Mouse (Mus musculus) hindbrain, postnatal 0 days (tissue): ENCODE measurements at regions not wholly inside any gene's neighbourhood (a gene's known extent, or its start where the extent isn't known, plus 50 kb on each side); places are given as distances from the start of the nearest gene placed in this dataset.
A peak's percentile ranks its signal among the peaks of the same experiment; 100 is the strongest.

Source experiments
- ATAC-seq: fragments of 200-750 bp; cut with Nextera tagmentation; 2 replicates; pipeline ENCODE4 v1.8.0; 2017; ENCODE audit warnings: mild to moderate bottlenecking, moderate TSS enrichment, moderate library complexity
- DNase-seq: peaks from one replicate; pipeline ENCODE4 v3.0.0-alpha.2; 2015; ENCODE audit warnings: low spot score
- H3K27ac ChIP-seq: fragments of 300-500 bp; sonication (generic); 2 replicates; pipeline ENCODE4 v1.5.1; 2014; ENCODE audit warnings: mild to moderate bottlenecking
- H3K27me3 ChIP-seq: fragments of 300-500 bp; sonication (generic); 2 replicates; pipeline ENCODE4 v1.6.1; 2014; ENCODE audit warnings: low read length, mixed read lengths; ENCODE audit not compliant: insufficient read depth
- H3K36me3 ChIP-seq: fragments of 300-500 bp; sonication (generic); 2 replicates; pipeline ENCODE4 v1.6.1; 2014; ENCODE audit warnings: low read length, mixed read lengths; ENCODE audit not compliant: insufficient read depth
- H3K4me1 ChIP-seq: fragments of 300-500 bp; sonication (generic); 2 replicates; pipeline ENCODE4 v1.6.1; 2014; ENCODE audit warnings: antibody characterized with exemption, low read length, mixed read lengths; ENCODE audit not compliant: insufficient read depth
- H3K4me2 ChIP-seq: fragments of 300-500 bp; sonication (generic); 2 replicates; pipeline ENCODE4 v1.6.1; 2014; ENCODE audit warnings: low read depth, mild to moderate bottlenecking, low read length, moderate library complexity, mixed read lengths
- H3K4me3 ChIP-seq: fragments of 300-500 bp; sonication (generic); 2 replicates; pipeline ENCODE4 v1.5.1; 2014; ENCODE audit warnings: low read length
- H3K9ac ChIP-seq: fragments of 300-500 bp; sonication (generic); replicated peaks from 2 replicates; pipeline ENCODE4 v1.6.1; 2014; ENCODE audit warnings: mild to moderate bottlenecking, low read length, moderate library complexity, mixed read lengths
- H3K9me3 ChIP-seq: fragments of 300-500 bp; sonication (generic); 2 replicates; pipeline ENCODE4 v1.6.1; 2016; ENCODE audit warnings: low read length, mixed read lengths
- CTCF ChIP-seq: IDR thresholded peaks from 2 replicates; pipeline ENCODE4 v1.5.1; 2016; ENCODE audit warnings: antibody characterized with exemption, control low read depth, low read depth
- WGBS: fragments of 180-500 bp; shearing (Covaris S2); extraction: QIAGEN DNeasy Blood & Tissue Kit; methylation state at CpG from one replicate; pipeline ENCODE4 v1.1.7; 2014; 5-methylcytosine and 5-hydroxymethylcytosine counted together

DNA sequence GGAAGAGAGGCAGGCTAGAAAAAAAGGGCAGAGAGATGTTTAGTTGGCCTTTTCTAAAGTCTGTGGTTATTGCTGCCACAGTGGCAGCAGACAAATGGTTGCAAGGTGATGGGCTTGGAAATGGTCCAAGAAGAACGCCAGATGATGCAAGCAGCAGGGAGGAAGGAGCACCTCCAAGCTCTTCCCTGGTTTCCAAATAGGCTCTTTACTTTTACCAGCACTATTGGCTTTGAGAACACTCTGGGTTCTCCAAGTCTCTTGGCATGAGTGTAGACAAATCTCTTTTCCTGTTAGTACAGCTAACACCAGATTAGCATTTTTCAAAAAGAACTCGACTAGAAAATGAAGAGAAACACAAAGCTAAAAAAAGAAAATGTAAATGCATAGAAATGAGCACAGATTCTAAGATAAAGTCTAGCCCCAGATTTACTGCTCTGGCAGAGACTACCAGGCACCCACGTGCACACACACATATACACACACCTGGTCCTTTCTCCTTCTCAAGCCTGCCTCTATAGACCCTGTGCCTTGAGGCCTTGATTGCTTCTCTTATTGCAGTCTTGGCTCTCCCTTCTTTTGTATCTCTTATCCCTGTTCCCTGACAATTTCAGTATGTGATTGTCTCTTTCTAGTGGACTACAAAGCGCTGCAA is 127.7 kb upstream of the Frmpd3 start:
- TF ChIP-seq CTCF = no peak
- Histone ChIP-seq H3K9ac (no peak overlapping the region), H3K4me2 (no peak overlapping the region), H3K36me3 (no peaks in the 10 kb centered on the region), H3K4me3 (no peak overlapping the region), H3K27ac (no peak overlapping the region), H3K4me1 (no peaks in the 10 kb centered on the region), H3K9me3 (no peaks in the 10 kb centered on the region), H3K27me3 (0 out of 2 replicates have a peak, but pooled peaks cover 4% of the 10 kb centered on the region)
- WGBS = 41% methylated on average over 4 of the region's 4 CpGs
- DNase-seq (peak; percentile 32), ATAC-seq (no peak)

DNA sequence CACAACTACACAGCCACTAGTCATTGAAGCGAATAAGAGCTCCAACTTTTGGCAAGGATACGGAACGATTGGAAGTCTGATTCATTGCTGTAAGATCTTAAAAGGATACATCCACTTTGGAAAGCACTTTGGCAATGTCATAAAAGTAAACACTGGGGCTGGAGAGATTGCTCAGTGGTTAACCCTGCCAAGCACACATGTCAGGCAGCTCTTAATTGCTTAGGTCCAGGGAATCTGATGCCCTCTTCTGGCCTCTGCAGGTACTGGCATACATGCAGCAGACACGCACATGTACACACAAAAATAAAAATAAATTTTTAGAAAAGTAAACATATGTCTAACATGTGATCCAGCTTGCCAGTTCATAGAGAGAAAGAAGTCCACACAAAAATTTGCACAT is 86.3 kb upstream of the Frmpd3 start:
- no peaks in the 10 kb centered on the region for H3K36me3 ChIP-seq
- no peaks in the 10 kb centered on the region for H3K9me3 ChIP-seq
- ATAC-seq (no peak), DNase-seq (no peak)
- WGBS = 78% methylated on average over 4 of the region's 4 CpGs
- peak; percentile 42 for TF ChIP-seq CTCF
- no peak overlapping the region for H3K27ac ChIP-seq
- no peak overlapping the region for H3K9ac ChIP-seq
- no peak overlapping the region for H3K4me3 ChIP-seq
- no peak overlapping the region for H3K4me2 ChIP-seq
- no peaks in the 10 kb centered on the region; the same call in 1 of the 2 replicates for H3K27me3 ChIP-seq
- H3K4me1 ChIP-seq = no peaks in the 10 kb centered on the region

GRCm38 (mm10) chrX:140269742-140270457 is 72.2 kb upstream of the Frmpd3 start:
- Histone ChIP-seq H3K4me2 (no peak overlapping the region), H3K4me3 (no peak overlapping the region), H3K27me3 (no peaks in the 10 kb centered on the region), H3K4me1 (no peaks in the 10 kb centered on the region), H3K9ac (no peak overlapping the region), H3K27ac (no peak overlapping the region), H3K36me3 (no peaks in the 10 kb centered on the region), H3K9me3 (no peaks in the 10 kb centered on the region)
- ATAC-seq (no peak), DNase-seq (peak; percentile 23)
- 0 out of 2 replicates have a peak, but pooled peaks have one; percentile 14 for TF ChIP-seq CTCF
- WGBS = 50% methylated on average over 5 of the region's 5 CpGs

DNA sequence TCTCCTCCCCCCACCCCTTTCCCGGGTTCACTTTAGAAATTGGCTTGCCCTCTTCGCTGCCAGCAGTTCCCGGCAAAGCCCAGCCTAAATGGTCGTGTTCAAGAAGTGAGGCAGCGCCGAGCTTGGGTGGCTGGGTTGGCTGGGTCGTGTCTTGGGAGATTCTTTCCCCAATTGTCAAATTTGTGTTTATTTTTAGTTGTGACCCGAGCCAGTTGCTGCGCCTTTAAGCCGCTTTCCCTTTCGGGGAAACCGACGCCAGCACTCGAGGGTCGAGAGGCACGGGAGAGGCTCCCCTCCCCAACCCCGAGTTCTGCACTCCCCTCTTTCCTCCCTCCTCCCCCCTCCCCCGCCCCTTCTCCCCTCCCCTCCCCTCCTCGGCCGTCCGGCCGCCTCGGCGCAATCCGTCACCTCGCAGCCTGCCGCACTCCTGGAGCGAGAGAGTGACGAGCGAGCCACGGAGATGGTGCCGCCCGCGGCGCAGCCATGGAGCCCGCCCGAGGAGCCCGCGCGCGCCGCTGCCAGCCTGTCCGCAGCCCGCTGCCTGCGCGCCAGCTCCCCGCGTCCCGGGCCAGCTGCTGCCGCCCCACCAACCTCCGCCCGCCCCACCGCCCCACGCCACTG is 64.6 kb upstream of the Frmpd3 start:
- H3K36me3 ChIP-seq = no peaks in the 10 kb centered on the region
- H3K4me1 ChIP-seq = no peaks in the 10 kb centered on the region
- H3K27me3 ChIP-seq = no peaks in the 10 kb centered on the region
- DNase-seq = peak; percentile 44
- 27% methylated on average over 37 of the region's 54 CpGs for WGBS
- H3K4me2 ChIP-seq = peak overlapping the region; percentile 56
- TF ChIP-seq CTCF = no peak
- H3K9ac ChIP-seq = peak overlapping the region; percentile 51
- peak overlapping the region; percentile 56 for H3K27ac ChIP-seq
- H3K4me3 ChIP-seq = peak overlapping the region; percentile 57
- H3K9me3 ChIP-seq = no peaks in the 10 kb centered on the region
- ATAC-seq = peak; percentile 55

GRCm38 (mm10) chrX:140277978-140278729 is 63.9 kb upstream of the Frmpd3 start:
- peak overlapping the region; percentile 57 for H3K4me3 ChIP-seq
- H3K9ac ChIP-seq = peak overlapping the region; percentile 51
- H3K27ac ChIP-seq = peak overlapping the region; percentile 58
- ATAC-seq (peak; percentile 48), DNase-seq (peak; percentile 39)
- no peaks in the 10 kb centered on the region for H3K27me3 ChIP-seq
- peak overlapping the region; percentile 56 for H3K4me2 ChIP-seq
- no peaks in the 10 kb centered on the region for H3K9me3 ChIP-seq
- H3K36me3 ChIP-seq = no peaks in the 10 kb centered on the region
- WGBS = 32% methylated on average over 58 of the region's 69 CpGs
- H3K4me1 ChIP-seq = no peaks in the 10 kb centered on the region
- TF ChIP-seq CTCF = no peak

DNA sequence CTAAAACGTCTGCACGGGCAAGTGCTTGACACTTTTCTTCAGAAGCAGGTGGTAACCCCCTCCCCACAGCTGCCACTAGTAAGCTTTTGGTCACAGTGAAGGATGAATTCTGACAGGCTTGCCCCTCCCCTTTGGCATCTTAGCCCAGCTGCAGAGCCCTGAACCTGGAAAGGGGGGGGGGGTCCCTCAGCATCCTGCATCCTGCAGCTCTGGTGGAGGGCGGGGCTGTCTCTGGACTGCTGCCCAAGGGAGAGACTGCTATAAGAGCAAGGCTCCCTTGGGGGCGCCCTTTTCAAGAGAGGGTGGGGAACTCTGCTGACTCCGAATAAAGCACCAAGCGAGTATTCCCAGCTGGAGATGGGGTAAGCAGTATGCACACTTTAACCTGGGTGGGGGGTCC is 62.8 kb upstream of the Frmpd3 start:
- no peak overlapping the region for H3K27ac ChIP-seq
- H3K4me1 ChIP-seq = no peaks in the 10 kb centered on the region
- ATAC-seq (peak; percentile 39), DNase-seq (peak; percentile 73)
- WGBS = 25% methylated on average over 6 of the region's 6 CpGs
- TF ChIP-seq CTCF = no peak
- peak overlapping the region; percentile 56 for H3K4me2 ChIP-seq
- H3K27me3 ChIP-seq = no peaks in the 10 kb centered on the region
- no peaks in the 10 kb centered on the region for H3K36me3 ChIP-seq
- H3K4me3 ChIP-seq = peak overlapping the region; percentile 5; the same call in 1 of the 2 replicates
- no peak overlapping the region for H3K9ac ChIP-seq
- no peaks in the 10 kb centered on the region for H3K9me3 ChIP-seq
